Mouse (Mus musculus): ENCODE data around the gene Syndig1. TPM values are rescaled to one million over a fixed set of nuclear protein-coding genes. Genes with fewer than 3 reads are reported as not detected.
A peak's percentile ranks its signal among the peaks of the same experiment; 100 is the strongest.

The Syndig1 gene
- polyA plus RNA-seq, 1 experiment from 2014 or later, result 54.4 TPM

GRCm38 (mm10) chr2:149983107-149983506 is 154.1 kb downstream of the Syndig1 start:
- no peak overlapping the region for H3K4me3 ChIP-seq (replicated peaks; ENCODE audit: low read length)
- no peak for ATAC-seq (ENCODE audit: low FRiP score)
- no peaks in the 10 kb centered on the region for H3K36me3 ChIP-seq (replicated peaks; ENCODE audit: control insufficient read depth, insufficient read depth)
- WGBS, result 73% methylated on average over 1 of the region's 1 CpGs
- H3K9me3 ChIP-seq (ENCODE audit: control insufficient read depth, low read length), result no peaks in the 10 kb centered on the region
- H3K9ac ChIP-seq, result no peak overlapping the region
- DNase-seq (ENCODE audit: low spot score), result no peak
- no peak overlapping the region for H3K27ac ChIP-seq
- no peaks in the 10 kb centered on the region for H3K4me1 ChIP-seq (replicated peaks; ENCODE audit: control insufficient read depth, insufficient read depth, low read length)
- H3K4me2 ChIP-seq (replicated peaks), result no peak overlapping the region
- no peaks in the 10 kb centered on the region for H3K27me3 ChIP-seq (ENCODE audit: control insufficient read depth, insufficient read depth, low read length)

- Histone ChIP-seq H3K36me3 (replicated peaks; ENCODE audit: control insufficient read depth, insufficient read depth) (no peaks in the 10 kb centered on the region), H3K9me3 (ENCODE audit: control insufficient read depth, low read length) (no peaks in the 10 kb centered on the region), H3K4me1 (replicated peaks; ENCODE audit: control insufficient read depth, insufficient read depth, low read length) (no peaks in the 10 kb centered on the region), H3K4me3 (replicated peaks; ENCODE audit: low read length) (no peak overlapping the region), H3K27me3 (ENCODE audit: control insufficient read depth, insufficient read depth, low read length) (no peaks in the 10 kb centered on the region), H3K27ac (no peak overlapping the region), H3K4me2 (replicated peaks) (no peak overlapping the region), H3K9ac (no peak overlapping the region)
- no peak for DNase-seq (ENCODE audit: low spot score)
- ATAC-seq (ENCODE audit: low FRiP score), result no peak
Observed at GRCm38 (mm10) chr2:149987610-149988009, 158.6 kb downstream of the Syndig1 start.

GRCm38 (mm10) chr2:149991506-149991905 is 162.5 kb downstream of the Syndig1 start:
- H3K4me2 ChIP-seq (replicated peaks), result no peak overlapping the region
- DNase-seq (ENCODE audit: low spot score) (no peak), ATAC-seq (ENCODE audit: low FRiP score) (no peak)
- H3K4me3 ChIP-seq (replicated peaks; ENCODE audit: low read length), result no peak overlapping the region
- 26% methylated on average over 2 of the region's 2 CpGs for WGBS
- no peaks in the 10 kb centered on the region for H3K9me3 ChIP-seq (ENCODE audit: control insufficient read depth, low read length)
- no peak overlapping the region for H3K9ac ChIP-seq
- H3K36me3 ChIP-seq (replicated peaks; ENCODE audit: control insufficient read depth, insufficient read depth), result no peaks in the 10 kb centered on the region
- no peak overlapping the region for H3K27ac ChIP-seq
- no peaks in the 10 kb centered on the region for H3K4me1 ChIP-seq (replicated peaks; ENCODE audit: control insufficient read depth, insufficient read depth, low read length)
- H3K27me3 ChIP-seq (ENCODE audit: control insufficient read depth, insufficient read depth, low read length), result no peaks in the 10 kb centered on the region

GRCm38 (mm10) chr2:149992921-149993320 is 163.9 kb downstream of the Syndig1 start:
- WGBS, result 97% methylated on average over 4 of the region's 4 CpGs
- Histone ChIP-seq H3K27me3 (ENCODE audit: control insufficient read depth, insufficient read depth, low read length) (no peaks in the 10 kb centered on the region), H3K9me3 (ENCODE audit: control insufficient read depth, low read length) (no peaks in the 10 kb centered on the region)

GRCm38 (mm10) chr2:149996382-149996964 is 167.5 kb downstream of the Syndig1 start:
- H3K27me3 ChIP-seq (ENCODE audit: control insufficient read depth, insufficient read depth, low read length), result no peaks in the 10 kb centered on the region
- no peak for DNase-seq (ENCODE audit: low spot score)
- no peak overlapping the region for H3K9ac ChIP-seq
- H3K4me1 ChIP-seq (replicated peaks; ENCODE audit: control insufficient read depth, insufficient read depth, low read length), result 0 out of 2 replicates have a peak, but pooled peaks cover 4% of the 10 kb centered on the region
- 63% methylated on average over 5 of the region's 5 CpGs for WGBS
- H3K4me3 ChIP-seq (replicated peaks; ENCODE audit: low read length), result no peak overlapping the region
- no peaks in the 10 kb centered on the region for H3K36me3 ChIP-seq (replicated peaks; ENCODE audit: control insufficient read depth, insufficient read depth)
- no peak overlapping the region for H3K27ac ChIP-seq
- no peak for ATAC-seq (ENCODE audit: low FRiP score)
- no peak overlapping the region for H3K4me2 ChIP-seq (replicated peaks)
- H3K9me3 ChIP-seq (ENCODE audit: control insufficient read depth, low read length), result no peaks in the 10 kb centered on the region

More at GRCm38 (mm10) chr2:149992921-149993320, 163.9 kb downstream of the Syndig1 start:
- H3K27ac ChIP-seq, result no peak overlapping the region
- ATAC-seq (ENCODE audit: low FRiP score) (no peak), DNase-seq (ENCODE audit: low spot score) (no peak)
- H3K36me3 ChIP-seq (replicated peaks; ENCODE audit: control insufficient read depth, insufficient read depth), result no peaks in the 10 kb centered on the region
- H3K9ac ChIP-seq, result no peak overlapping the region
- H3K4me1 ChIP-seq (replicated peaks; ENCODE audit: control insufficient read depth, insufficient read depth, low read length), result 0 out of 2 replicates have a peak, but pooled peaks cover 4% of the 10 kb centered on the region
- H3K4me3 ChIP-seq (replicated peaks; ENCODE audit: low read length), result no peak overlapping the region
- no peak overlapping the region for H3K4me2 ChIP-seq (replicated peaks)

- Histone ChIP-seq H3K4me1 (replicated peaks; ENCODE audit: control insufficient read depth, insufficient read depth, low read length) (0 out of 2 replicates have a peak, but pooled peaks cover 4% of the 10 kb centered on the region), H3K4me3 (replicated peaks; ENCODE audit: low read length) (no peak overlapping the region), H3K9me3 (ENCODE audit: control insufficient read depth, low read length) (no peaks in the 10 kb centered on the region), H3K9ac (no peak overlapping the region), H3K27me3 (ENCODE audit: control insufficient read depth, insufficient read depth, low read length) (no peaks in the 10 kb centered on the region), H3K27ac (no peak overlapping the region), H3K36me3 (replicated peaks; ENCODE audit: control insufficient read depth, insufficient read depth) (no peaks in the 10 kb centered on the region), H3K4me2 (replicated peaks) (no peak overlapping the region)
- ATAC-seq (ENCODE audit: low FRiP score) (no peak), DNase-seq (ENCODE audit: low spot score) (no peak)
- WGBS, result 89% methylated on average over 2 of the region's 2 CpGs
Observed at GRCm38 (mm10) chr2:149997657-149998056, 168.6 kb downstream of the Syndig1 start.

GRCm38 (mm10) chr2:149998373-149999108 is 169.5 kb downstream of the Syndig1 start:
- DNase-seq (ENCODE audit: low spot score), result no peak
- no peak for ATAC-seq (ENCODE audit: low FRiP score)
- H3K4me2 ChIP-seq (replicated peaks), result no peak overlapping the region
- H3K4me1 ChIP-seq (replicated peaks; ENCODE audit: control insufficient read depth, insufficient read depth, low read length), result 0 out of 2 replicates have a peak, but pooled peaks cover 4% of the 10 kb centered on the region
- no peaks in the 10 kb centered on the region for H3K9me3 ChIP-seq (ENCODE audit: control insufficient read depth, low read length)
- no peak overlapping the region for H3K4me3 ChIP-seq (replicated peaks; ENCODE audit: low read length)
- no peak overlapping the region for H3K9ac ChIP-seq
- WGBS, result 91% methylated on average over 4 of the region's 4 CpGs
- H3K27me3 ChIP-seq (ENCODE audit: control insufficient read depth, insufficient read depth, low read length), result no peaks in the 10 kb centered on the region
- no peaks in the 10 kb centered on the region for H3K36me3 ChIP-seq (replicated peaks; ENCODE audit: control insufficient read depth, insufficient read depth)
- H3K27ac ChIP-seq, result no peak overlapping the region

GRCm38 (mm10) chr2:150000564-150000963 is 171.6 kb downstream of the Syndig1 start:
- Histone ChIP-seq H3K9me3 (ENCODE audit: control insufficient read depth, low read length) (no peaks in the 10 kb centered on the region), H3K27ac (no peak overlapping the region), H3K27me3 (ENCODE audit: control insufficient read depth, insufficient read depth, low read length) (no peaks in the 10 kb centered on the region), H3K4me1 (replicated peaks; ENCODE audit: control insufficient read depth, insufficient read depth, low read length) (0 out of 2 replicates have a peak, but pooled peaks cover 4% of the 10 kb centered on the region), H3K4me2 (replicated peaks) (no peak overlapping the region), H3K4me3 (replicated peaks; ENCODE audit: low read length) (no peak overlapping the region), H3K36me3 (replicated peaks; ENCODE audit: control insufficient read depth, insufficient read depth) (no peaks in the 10 kb centered on the region), H3K9ac (no peak overlapping the region)
- DNase-seq (ENCODE audit: low spot score) (no peak), ATAC-seq (ENCODE audit: low FRiP score) (peak; percentile 66; the same call in 1 of the 2 replicates)
- WGBS, result 50% methylated on average over 2 of the region's 2 CpGs

- DNase-seq (ENCODE audit: low spot score) (no peak), ATAC-seq (ENCODE audit: low FRiP score) (no peak)
- Histone ChIP-seq H3K4me3 (replicated peaks; ENCODE audit: low read length) (no peak overlapping the region), H3K9ac (no peak overlapping the region), H3K9me3 (ENCODE audit: control insufficient read depth, low read length) (no peaks in the 10 kb centered on the region), H3K27me3 (ENCODE audit: control insufficient read depth, insufficient read depth, low read length) (no peaks in the 10 kb centered on the region), H3K36me3 (replicated peaks; ENCODE audit: control insufficient read depth, insufficient read depth) (no peaks in the 10 kb centered on the region), H3K27ac (no peak overlapping the region), H3K4me2 (replicated peaks) (no peak overlapping the region), H3K4me1 (replicated peaks; ENCODE audit: control insufficient read depth, insufficient read depth, low read length) (0 out of 2 replicates have a peak, but pooled peaks cover 4% of the 10 kb centered on the region)
- WGBS, result 87% methylated on average over 3 of the region's 3 CpGs
Observed at GRCm38 (mm10) chr2:150003499-150003898, 174.5 kb downstream of the Syndig1 start.

All from hindbrain, embryonic 14.5 days (tissue).